Mouse (Mus musculus) adipocyte (in vitro differentiated cells): ENCODE measurements around the gene Zfp619.
"Not testable (repeated sequence)": the region's sequence is repeated elsewhere in the genome, so short reads cannot be mapped to it uniquely, and the experiment has no call there.

ENCODE experiments used
- DNase-seq: peaks from one replicate; pipeline ENCODE4 v3.0.0-alpha.2; 2016; ENCODE audit warnings: low spot score

Gene Zfp619

DNA sequence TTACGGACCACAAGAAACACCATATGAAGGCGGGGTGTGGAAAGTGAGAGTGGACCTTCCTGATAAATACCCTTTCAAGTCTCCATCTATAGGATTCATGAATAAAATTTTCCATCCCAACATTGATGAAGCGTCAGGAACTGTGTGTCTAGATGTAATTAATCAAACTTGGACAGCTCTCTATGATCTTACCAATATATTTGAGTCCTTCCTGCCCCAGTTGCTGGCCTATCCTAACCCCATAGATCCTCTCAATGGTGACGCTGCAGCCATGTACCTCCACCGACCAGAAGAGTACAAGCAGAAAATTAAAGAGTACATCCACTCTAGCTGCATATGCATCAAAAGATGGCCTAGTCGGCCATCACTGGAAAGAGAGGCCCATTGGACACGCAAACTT is 71.5 kb downstream of the Zfp619 start:
- not testable (repeated sequence) for DNase-seq
